Mouse (Mus musculus) limb, embryonic 15.5 days (tissue): Measurements from ENCODE around the gene Homez. TPM values are rescaled to one million over a fixed set of nuclear protein-coding genes. Genes with fewer than 3 reads are reported as not detected.

Experiments used
- ATAC-seq: fragments of 200-750 bp; cut with Nextera tagmentation; 2 replicates; pipeline ENCODE4 v1.8.0; 2017; ENCODE audit warnings: low read depth, moderate TSS enrichment; ENCODE audit not compliant: insufficient number of reproducible peaks, low FRiP score, low TSS enrichment
- H3K27ac ChIP-seq: fragments of 300-500 bp; sonication (generic); 2 replicates; pipeline ENCODE4 v1.5.1; 2015; ENCODE audit warnings: moderate library complexity, mild to moderate bottlenecking, inconsistent platforms
- H3K27me3 ChIP-seq: fragments of 300-500 bp; sonication (generic); 2 replicates; pipeline ENCODE4 v1.6.1; 2015; ENCODE audit warnings: inconsistent platforms
- H3K36me3 ChIP-seq: fragments of 300-500 bp; sonication (generic); 2 replicates; pipeline ENCODE4 v1.6.1; 2015; ENCODE audit warnings: inconsistent platforms
- H3K4me1 ChIP-seq: fragments of 300-500 bp; sonication (generic); 2 replicates; pipeline ENCODE4 v1.6.1; 2015; ENCODE audit warnings: inconsistent platforms
- H3K4me2 ChIP-seq: fragments of 300-500 bp; sonication (generic); 2 replicates; pipeline ENCODE4 v1.6.1; 2015; ENCODE audit warnings: mild to moderate bottlenecking, inconsistent platforms
- H3K4me3 ChIP-seq: fragments of 300-500 bp; sonication (generic); 2 replicates; pipeline ENCODE4 v1.5.1; 2015; ENCODE audit warnings: mild to moderate bottlenecking, inconsistent platforms
- H3K9ac ChIP-seq: fragments of 300-500 bp; sonication (generic); 2 replicates; pipeline ENCODE4 v1.6.1; 2015; ENCODE audit warnings: inconsistent platforms
- H3K9me3 ChIP-seq: fragments of 300-500 bp; sonication (generic); 2 replicates; pipeline ENCODE4 v1.6.1; 2016; ENCODE audit warnings: inconsistent platforms
- WGBS: fragments of 180-500 bp; shearing (Covaris S2); methylation state at CpG from one replicate; pipeline ENCODE4 v1.1.7; 2015; 5-methylcytosine and 5-hydroxymethylcytosine counted together
- polyA plus RNA-seq: library from polyadenylated mRNA; unstranded; fragments of >200 nt; fragmentation: Nextera tagmentation; extraction: Ambion mirVana; gene quantifications from 2 replicates; pipeline ENCODE4 v1.2.1, GENCODE M21; 2015

Homez gene
- polyA plus RNA-seq, result 8.3 and 8.4 TPM in 2 replicates

GRCm38 (mm10) chr14:54870861-54871260, at the start of gene Homez:
TSS of gene Homez (minus strand) at chr14:54870961.
- Histone ChIP-seq H3K9ac (no peak within 1 kb of the TSS), H3K9me3 (no peaks in the 10 kb centered on the region), H3K4me3 (no peak within 1 kb of the TSS), H3K4me2 (no peak within 1 kb of the TSS), H3K4me1 (peaks cover 4% of the 10 kb centered on the region), H3K27ac (no peak within 1 kb of the TSS), H3K36me3 (no peaks in the 10 kb centered on the region), H3K27me3 (peaks cover 7% of the 10 kb centered on the region; the same call in 1 of the 2 replicates)
- no peak for ATAC-seq
- WGBS, result 80% methylated on average over 5 of the region's 5 CpGs

- Histone ChIP-seq H3K4me3 (no peak overlapping the region), H3K27me3 (no peaks in the 10 kb centered on the region), H3K9ac (no peak overlapping the region), H3K36me3 (peaks cover 76% of the 10 kb centered on the region), H3K4me1 (peaks cover 23% of the 10 kb centered on the region), H3K4me2 (no peak overlapping the region), H3K27ac (no peak overlapping the region), H3K9me3 (no peaks in the 10 kb centered on the region)
- no peak for ATAC-seq
- 86% methylated on average over 16 of the region's 16 CpGs for WGBS
Observed at GRCm38 (mm10) chr14:54920076-54920685, 49.4 kb upstream of the Homez start.

GRCm38 (mm10) chr14:54913343-54913742, 42.6 kb upstream of the Homez start:
- Histone ChIP-seq H3K4me3 (peak overlapping the region; percentile 92), H3K9ac (peak overlapping the region; percentile 89), H3K36me3 (peaks cover 48% of the 10 kb centered on the region), H3K4me1 (peaks cover 29% of the 10 kb centered on the region), H3K27ac (peak overlapping the region; percentile 94), H3K4me2 (peak overlapping the region; percentile 80), H3K9me3 (no peaks in the 10 kb centered on the region), H3K27me3 (no peaks in the 10 kb centered on the region)
- WGBS, result 13% methylated on average over 10 of the region's 10 CpGs
- ATAC-seq, result no peak

- H3K4me1 ChIP-seq, result peaks cover 29% of the 10 kb centered on the region
- H3K9me3 ChIP-seq, result no peaks in the 10 kb centered on the region
- under 1% methylated on average over 28 of the region's 28 CpGs for WGBS
- H3K9ac ChIP-seq, result peak within 1 kb of the TSS; percentile 89
- H3K27ac ChIP-seq, result peak within 1 kb of the TSS; percentile 94
- H3K27me3 ChIP-seq, result no peaks in the 10 kb centered on the region
- H3K4me3 ChIP-seq, result peak within 1 kb of the TSS; percentile 92
- peak; percentile 94 for ATAC-seq
- H3K36me3 ChIP-seq, result peaks cover 48% of the 10 kb centered on the region
- H3K4me2 ChIP-seq, result peak within 1 kb of the TSS; percentile 80
Observed at GRCm38 (mm10) chr14:54912886-54913285, 42.1 kb upstream of the Homez start, which contains the start of gene Slc22a17. TSS of gene Slc22a17 (minus strand) at chr14:54913132.

- Histone ChIP-seq H3K4me1 (peaks cover 29% of the 10 kb centered on the region), H3K4me2 (peak overlapping the region; percentile 80), H3K4me3 (peak overlapping the region; percentile 92), H3K9ac (peak overlapping the region; percentile 89), H3K9me3 (no peaks in the 10 kb centered on the region), H3K27me3 (no peaks in the 10 kb centered on the region), H3K27ac (peak overlapping the region; percentile 94), H3K36me3 (peaks cover 48% of the 10 kb centered on the region)
- WGBS, result 2% methylated on average over 52 of the region's 69 CpGs
- ATAC-seq, result peak; percentile 32; the same call in 1 of the 2 replicates
Observed at GRCm38 (mm10) chr14:54912109-54912850, 41.5 kb upstream of the Homez start.

- H3K36me3 ChIP-seq, result peaks cover 55% of the 10 kb centered on the region
- WGBS, result 87% methylated on average over 7 of the region's 7 CpGs
- H3K9me3 ChIP-seq, result no peaks in the 10 kb centered on the region
- peaks cover 25% of the 10 kb centered on the region for H3K4me1 ChIP-seq
- no peak overlapping the region for H3K4me2 ChIP-seq
- no peak overlapping the region for H3K27ac ChIP-seq
- no peaks in the 10 kb centered on the region for H3K27me3 ChIP-seq
- no peak overlapping the region for H3K4me3 ChIP-seq
- no peak for ATAC-seq
- H3K9ac ChIP-seq, result no peak overlapping the region
Observed at GRCm38 (mm10) chr14:54908682-54909081, 37.9 kb upstream of the Homez start.

- Histone ChIP-seq H3K27me3 (no peaks in the 10 kb centered on the region), H3K27ac (no peak overlapping the region), H3K4me3 (no peak overlapping the region), H3K36me3 (peaks cover 39% of the 10 kb centered on the region), H3K9me3 (no peaks in the 10 kb centered on the region), H3K9ac (no peak overlapping the region), H3K4me2 (no peak overlapping the region), H3K4me1 (no peaks in the 10 kb centered on the region)
- 82% methylated on average over 4 of the region's 4 CpGs for WGBS
- ATAC-seq, result no peak
Observed at GRCm38 (mm10) chr14:54903641-54904040, 32.9 kb upstream of the Homez start.

GRCm38 (mm10) chr14:54900383-54900782, 29.6 kb upstream of the Homez start:
- Histone ChIP-seq H3K27ac (peak overlapping the region; percentile 38; the same call in 1 of the 2 replicates), H3K36me3 (peaks cover 39% of the 10 kb centered on the region), H3K4me3 (no peak overlapping the region), H3K9ac (no peak overlapping the region), H3K4me1 (peaks cover 17% of the 10 kb centered on the region), H3K27me3 (no peaks in the 10 kb centered on the region), H3K9me3 (no peaks in the 10 kb centered on the region), H3K4me2 (no peak overlapping the region)
- ATAC-seq, result 0 out of 2 replicates have a peak, but pooled peaks have one; percentile 9
- under 1% methylated on average over 3 of the region's 3 CpGs for WGBS

- Histone ChIP-seq H3K4me2 (no peak overlapping the region), H3K4me1 (peaks cover 25% of the 10 kb centered on the region), H3K36me3 (peaks cover 31% of the 10 kb centered on the region), H3K4me3 (no peak overlapping the region), H3K27ac (peak overlapping the region; percentile 43), H3K9ac (no peak overlapping the region), H3K27me3 (no peaks in the 10 kb centered on the region), H3K9me3 (no peaks in the 10 kb centered on the region)
- no peak for ATAC-seq
- WGBS, result 61% methylated on average over 2 of the region's 2 CpGs
Observed at GRCm38 (mm10) chr14:54897445-54897844, 26.7 kb upstream of the Homez start.

GRCm38 (mm10) chr14:54894296-54895151, 23.8 kb upstream of the Homez start:
- Histone ChIP-seq H3K4me1 (peaks cover 25% of the 10 kb centered on the region), H3K27me3 (no peaks in the 10 kb centered on the region), H3K9ac (peak overlapping the region; percentile 99), H3K27ac (peak overlapping the region; percentile 94), H3K36me3 (peaks cover 31% of the 10 kb centered on the region), H3K4me3 (peak overlapping the region; percentile 92), H3K9me3 (no peaks in the 10 kb centered on the region), H3K4me2 (peak overlapping the region; percentile 49)
- WGBS, result under 1% methylated on average over 53 of the region's 54 CpGs
- ATAC-seq, result peak; percentile 31

GRCm38 (mm10) chr14:54893651-54894181, 23.0 kb upstream of the Homez start:
- peak; percentile 99 for ATAC-seq
- peak overlapping the region; percentile 99 for H3K9ac ChIP-seq
- peak overlapping the region; percentile 92 for H3K4me3 ChIP-seq
- H3K4me1 ChIP-seq, result peaks cover 25% of the 10 kb centered on the region
- H3K9me3 ChIP-seq, result no peaks in the 10 kb centered on the region
- WGBS, result under 1% methylated on average over 38 of the region's 38 CpGs
- peaks cover 31% of the 10 kb centered on the region for H3K36me3 ChIP-seq
- H3K27me3 ChIP-seq, result no peaks in the 10 kb centered on the region
- peak overlapping the region; percentile 46 for H3K4me2 ChIP-seq
- peak overlapping the region; percentile 94 for H3K27ac ChIP-seq
